Mouse (Mus musculus): ENCODE data around the gene Klf5.

DNA sequence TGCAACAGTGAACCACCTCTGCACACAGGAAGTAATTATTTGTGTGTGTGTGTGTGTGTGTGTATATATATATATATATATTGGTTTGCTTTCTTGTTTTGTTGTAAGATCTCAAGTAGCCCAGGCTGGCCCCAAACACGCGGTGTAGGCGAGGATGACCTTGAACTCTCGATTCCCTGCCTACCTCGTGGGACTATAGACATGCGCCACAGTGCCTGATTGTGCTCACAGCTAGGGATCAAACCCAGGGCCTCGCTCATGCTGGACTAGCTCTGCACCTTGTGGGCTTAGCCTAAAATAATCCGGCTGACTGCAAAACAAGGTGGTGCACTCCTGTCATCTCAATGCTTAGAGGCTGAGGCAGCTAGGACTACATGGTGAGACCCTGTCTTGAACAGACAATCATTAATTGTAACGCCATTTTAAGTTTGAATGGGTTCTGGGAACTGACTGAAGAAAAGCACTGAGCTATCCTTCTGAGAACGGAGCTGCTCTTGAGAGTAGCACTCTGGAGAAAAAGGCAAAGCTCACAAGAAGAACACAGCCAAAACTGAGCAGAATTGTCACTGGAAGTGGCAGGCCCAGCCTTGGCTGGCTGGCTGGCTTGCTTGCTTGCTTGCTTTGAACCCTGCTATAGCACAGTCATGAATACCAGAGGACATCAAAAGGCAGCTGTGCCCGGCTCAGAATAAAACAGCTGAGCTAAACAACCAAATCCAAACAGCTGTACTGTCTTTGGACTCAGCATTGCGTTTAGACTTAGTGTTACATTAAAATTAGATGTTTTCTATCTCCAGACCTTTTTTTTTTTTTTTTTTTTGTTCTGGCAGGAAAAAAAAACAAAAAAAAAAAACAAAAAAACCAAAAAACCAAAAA, 27.3 kb downstream of the Klf5 start:
- no peak for TF ChIP-seq CTCF (IDR thresholded peaks at IDR 0.05; ENCODE audit: borderline replicate concordance, insufficient read depth, low read depth, low read length)
- no peak for TF ChIP-seq POLR2A (IDR thresholded peaks at IDR 0.05; ENCODE audit: borderline replicate concordance, insufficient read depth, low read length)

All from cerebellum, adult 2 months (tissue).